In the genomic region with DNA sequence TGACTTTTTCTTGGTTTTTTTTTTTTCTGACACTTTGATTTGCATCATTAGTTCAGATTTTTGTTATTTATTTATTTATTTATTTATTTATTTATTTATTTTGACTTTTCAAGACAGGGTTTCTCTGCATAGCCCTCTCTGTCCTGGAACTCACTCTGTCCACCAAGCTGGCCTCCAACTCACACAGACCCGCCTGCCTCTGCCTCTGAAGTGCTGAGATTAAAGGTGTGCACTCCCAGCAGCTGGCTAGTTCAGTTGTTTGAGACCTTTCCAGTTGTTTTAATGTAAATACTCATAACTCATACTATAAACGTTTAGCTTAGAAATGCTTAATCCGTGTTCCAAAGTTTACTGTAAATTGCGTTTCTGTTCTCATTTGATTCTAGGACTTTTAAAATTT, we compare ENCODE assay signal across 31 mouse cellular contexts.
"Had no signal": no experiment of that assay in that cellular context is flagged by ENCODE, and none has a peak within 500 bp of the region (broad histone marks: within the 10 kb centered on the region; RNA-seq: fewer than 3 reads in every experiment).

No protein-coding gene starts in this region.

- DNase-seq: left cerebral cortex, postnatal 4 days; liver; liver, embryonic 13.5 days; liver, postnatal 0 days; lung, adult 18-20 months; lung, adult 2 months; lung, embryonic 14.5 days; lung, postnatal 10 days; lung, postnatal 14 days; lung, postnatal 36 days; lung, postnatal 4 days; midbrain, embryonic 14.5 days had no signal

- H3K9me3 ChIP-seq: limb, embryonic 10.5 days; limb, embryonic 15.5 days; liver, embryonic 12.5 days; liver, embryonic 13.5 days; liver, embryonic 15.5 days; lung, embryonic 15.5 days; midbrain, embryonic 10.5 days; midbrain, embryonic 13.5 days; midbrain, embryonic 15.5 days had no signal

- H3K27ac ChIP-seq: left cerebral cortex, adult 2 months; limb, embryonic 10.5 days; limb, embryonic 12.5 days; limb, embryonic 13.5 days; limb, embryonic 15.5 days; liver, embryonic 12.5 days; liver, embryonic 13.5 days; liver, embryonic 14.5 days; liver, embryonic 15.5 days; lung, embryonic 15.5 days; macrophage; midbrain, embryonic 10.5 days; midbrain, embryonic 12.5 days; midbrain, embryonic 13.5 days; midbrain, embryonic 15.5 days; neural tube, embryonic 12.5 days had no signal

- H3K4me1 ChIP-seq: liver, embryonic 12.5 days; liver, embryonic 13.5 days; liver, embryonic 15.5 days; lung, embryonic 15.5 days; megakaryocyte, embryonic 14.5 days; midbrain, embryonic 10.5 days; midbrain, embryonic 12.5 days; midbrain, embryonic 13.5 days; midbrain, embryonic 15.5 days; neural tube, embryonic 12.5 days had no signal

- H3K27me3 ChIP-seq: limb, embryonic 12.5 days; limb, embryonic 13.5 days; limb, embryonic 15.5 days; liver, embryonic 12.5 days; liver, embryonic 13.5 days; liver, embryonic 15.5 days; lung, embryonic 15.5 days; megakaryocyte, embryonic 14.5 days; midbrain, embryonic 12.5 days; midbrain, embryonic 13.5 days; midbrain, embryonic 15.5 days; neural tube, embryonic 12.5 days had no signal

- H3K9ac ChIP-seq: limb, embryonic 12.5 days; limb, embryonic 13.5 days; limb, embryonic 15.5 days; liver, embryonic 12.5 days; liver, embryonic 13.5 days; liver, embryonic 14.5 days; liver, embryonic 15.5 days; liver, postnatal 0 days; lung, embryonic 14.5 days; lung, embryonic 15.5 days; midbrain, embryonic 12.5 days; midbrain, embryonic 13.5 days; midbrain, embryonic 15.5 days; neural tube, embryonic 12.5 days had no signal

- ATAC-seq: liver, embryonic 12.5 days; liver, postnatal 0 days; lung, postnatal 0 days; midbrain, embryonic 13.5 days; midbrain, embryonic 15.5 days had no signal

- H3K36me3 ChIP-seq: limb, embryonic 10.5 days; limb, embryonic 12.5 days; limb, embryonic 13.5 days; limb, embryonic 15.5 days; liver, embryonic 12.5 days; liver, embryonic 13.5 days; liver, embryonic 15.5 days; lung, embryonic 15.5 days; midbrain, embryonic 10.5 days; midbrain, embryonic 12.5 days; midbrain, embryonic 13.5 days; midbrain, embryonic 15.5 days; neural tube, embryonic 12.5 days had no signal

- H3K4me2 ChIP-seq: limb, embryonic 12.5 days; limb, embryonic 13.5 days; limb, embryonic 15.5 days; liver, embryonic 11.5 days; liver, embryonic 12.5 days; liver, embryonic 13.5 days; liver, embryonic 15.5 days; lung, embryonic 14.5 days; lung, embryonic 15.5 days; midbrain, embryonic 12.5 days; midbrain, embryonic 13.5 days; midbrain, embryonic 15.5 days; neural tube, embryonic 12.5 days had no signal

- H3K4me3 ChIP-seq: left cerebral cortex, adult 2 months; limb, embryonic 10.5 days; limb, embryonic 12.5 days; limb, embryonic 13.5 days; limb, embryonic 15.5 days; liver, embryonic 12.5 days; liver, embryonic 13.5 days; liver, embryonic 15.5 days; lung, embryonic 15.5 days; megakaryocyte, embryonic 14.5 days; midbrain, embryonic 10.5 days; midbrain, embryonic 12.5 days; midbrain, embryonic 13.5 days; midbrain, embryonic 15.5 days; myocyte; neural tube, embryonic 12.5 days had no signal
